Mouse (Mus musculus) myocyte (in vitro differentiated cells): ENCODE data around the gene Vps13c. TPM values are rescaled to one million over a fixed set of nuclear protein-coding genes. Genes with fewer than 3 reads are reported as not detected.

Experiments
- H3K27me3 ChIP-seq: one replicate; pipeline ENCODE4 v1.6.1; 2011; ENCODE audit not compliant: control insufficient read depth, insufficient read depth, insufficient read length
- H3K36me3 ChIP-seq: one replicate; pipeline ENCODE4 v1.6.1; 2011; ENCODE audit not compliant: control insufficient read depth, insufficient read depth
- H3K4me2 ChIP-seq: one replicate; pipeline ENCODE4 v1.6.1; 2011; ENCODE audit warnings: low read depth, control low read depth
- H3K4me3 ChIP-seq: one replicate; pipeline ENCODE4 v1.5.1; 2011; ENCODE audit warnings: mild to moderate bottlenecking, control low read depth, moderate library complexity
- H3K79me2 ChIP-seq: one replicate; pipeline ENCODE4 v1.6.1; 2011; ENCODE audit not compliant: control insufficient read depth, insufficient read depth
- H3ac ChIP-seq: one replicate; pipeline ENCODE4 v1.6.1; 2011; ENCODE audit not compliant: control insufficient read depth, insufficient read length
- CEBPB ChIP-seq: IDR thresholded peaks from 2 replicates; pipeline ENCODE4 v1.6.1; 2011; ENCODE audit warnings: mild to moderate bottlenecking, moderate library complexity; ENCODE audit not compliant: poor library complexity, insufficient read depth, severe bottlenecking
- E2F4 ChIP-seq: IDR thresholded peaks from one replicate; pipeline ENCODE4 v1.6.1; 2011; ENCODE audit warnings: mild to moderate bottlenecking, control low read depth, moderate library complexity; ENCODE audit not compliant: insufficient read depth
- MAX ChIP-seq: IDR thresholded peaks from one replicate; pipeline ENCODE4 v1.6.1; 2011; ENCODE audit warnings: low read depth, mild to moderate bottlenecking, control low read depth
- MYOD1 ChIP-seq, 3 experiments: IDR thresholded peaks; one replicate each; pipeline ENCODE4 v1.6.1; 2011; ENCODE audit warnings: control low read depth in 2 of 3, low read depth in 2 of 3, mild to moderate bottlenecking in 2 of 3, moderate library complexity in 1 of 3; ENCODE audit not compliant: insufficient read length in 2 of 3, control insufficient read depth in 1 of 3
- MYOG ChIP-seq, 3 experiments: IDR thresholded peaks; one replicate each; pipeline ENCODE4 v1.6.1; 2011; ENCODE audit warnings: control low read depth in 2 of 3, low read depth in 2 of 3, mild to moderate bottlenecking in 2 of 3; ENCODE audit not compliant: insufficient read length in 2 of 3, control insufficient read depth in 1 of 3, insufficient read depth in 1 of 3
- POLR2A ChIP-seq: IDR thresholded peaks from one replicate; pipeline ENCODE4 v1.6.1; 2011; ENCODE audit warnings: low read depth, mild to moderate bottlenecking, control low read depth, moderate library complexity; ENCODE audit not compliant: insufficient read length
- POLR2AphosphoS2 ChIP-seq: IDR thresholded peaks from one replicate; pipeline ENCODE4 v1.6.1; 2011; ENCODE audit warnings: low read depth, control low read depth; ENCODE audit not compliant: insufficient read length
- REST ChIP-seq: IDR thresholded peaks from one replicate; pipeline ENCODE4 v1.6.1; 2011; ENCODE audit warnings: mild to moderate bottlenecking, control low read depth, moderate library complexity; ENCODE audit not compliant: insufficient read depth, insufficient read length
- SRF ChIP-seq: IDR thresholded peaks from one replicate; pipeline ENCODE4 v1.6.1; 2011; ENCODE audit warnings: low read depth; ENCODE audit not compliant: control insufficient read depth, insufficient read length
- TCF12 ChIP-seq: IDR thresholded peaks from one replicate; pipeline ENCODE4 v1.6.1; 2011; ENCODE audit warnings: mild to moderate bottlenecking, control low read depth; ENCODE audit not compliant: poor library complexity, insufficient read depth, severe bottlenecking
- TCF3 ChIP-seq: IDR thresholded peaks from one replicate; pipeline ENCODE4 v1.6.1; 2011; ENCODE audit warnings: low read depth, control low read depth; ENCODE audit not compliant: insufficient read length
- USF1 ChIP-seq: IDR thresholded peaks from one replicate; pipeline ENCODE4 v1.6.1; 2011; ENCODE audit warnings: low read depth, mild to moderate bottlenecking, control low read depth, moderate library complexity
- polyA plus RNA-seq: library from polyadenylated mRNA; unstranded; fragments of >200 nt; fragmentation: generic; extraction: Trizol; gene quantifications from one replicate; pipeline ENCODE4 v1.2.1, GENCODE M21; 2012; ENCODE audit warnings: missing spikeins

Vps13c gene
- polyA plus RNA-seq, 1 experiment, result 7.3 TPM

DNA sequence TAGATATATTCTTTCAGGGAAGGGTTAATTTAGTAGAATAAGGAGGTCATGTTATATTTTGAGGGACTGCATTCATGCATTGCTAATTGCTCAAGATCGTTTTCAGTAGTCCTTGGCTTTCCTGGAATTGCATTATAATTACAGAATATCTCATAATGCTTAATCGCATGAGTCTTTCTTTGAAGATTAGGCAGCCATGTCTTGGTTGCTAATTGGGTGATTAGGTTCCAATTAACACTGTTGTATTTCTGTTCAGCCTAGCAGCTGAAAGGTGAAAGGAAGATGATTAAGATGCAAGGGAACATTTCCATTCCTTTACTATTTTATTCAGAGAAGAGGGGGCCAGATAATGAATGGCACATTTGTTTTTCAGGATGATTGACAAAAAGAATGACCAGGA, 97.1 kb downstream of the Vps13c start:
- H3K36me3 ChIP-seq, result peaks cover 8% of the 10 kb centered on the region
- H3K4me2 ChIP-seq, result no peak overlapping the region
- TF ChIP-seq MYOG (IDR thresholded peaks at IDR 0.05; ENCODE audit: control insufficient read depth in 1 of 3, insufficient read depth in 1 of 3, insufficient read length in 2 of 3, low read depth in 2 of 3), result no peak
- no peak overlapping the region for H3K4me3 ChIP-seq
- H3K27me3 ChIP-seq, result no peaks in the 10 kb centered on the region
- H3ac ChIP-seq, result no peak overlapping the region
- H3K79me2 ChIP-seq, result no peaks in the 10 kb centered on the region

DNA sequence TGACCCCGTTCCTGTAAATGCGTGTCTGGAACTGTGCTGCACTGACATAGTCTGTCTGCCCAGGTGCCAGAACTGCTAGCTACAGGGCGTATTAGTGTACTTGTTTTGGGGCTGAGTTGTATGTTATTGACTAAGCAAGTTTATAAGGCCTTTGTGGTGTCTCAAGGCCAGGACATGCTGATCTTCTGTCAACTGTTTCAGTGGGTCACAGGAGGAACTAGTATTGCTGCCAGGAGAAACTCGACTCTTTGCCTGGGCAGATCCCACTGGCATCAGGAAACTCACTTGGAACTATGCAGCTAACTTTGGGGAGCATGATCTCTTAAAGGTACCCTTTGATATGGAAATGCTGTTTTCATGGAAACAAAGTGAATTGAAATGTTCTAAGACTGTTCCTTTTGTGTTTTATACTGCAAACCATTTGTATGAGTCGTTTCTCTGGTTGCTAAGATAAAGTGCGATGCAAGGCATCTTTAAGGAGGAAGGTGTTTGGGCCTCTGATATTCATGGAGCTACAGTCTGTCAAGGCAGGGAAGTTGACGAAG, 115.3 kb downstream of the Vps13c start:
- no peak overlapping the region for H3K4me2 ChIP-seq
- H3K4me3 ChIP-seq, result no peak overlapping the region
- no peaks in the 10 kb centered on the region for H3K27me3 ChIP-seq
- H3ac ChIP-seq, result no peak overlapping the region
- TF ChIP-seq POLR2A (no peak), TCF3 (no peak), E2F4 (no peak), MYOG (IDR thresholded peaks at IDR 0.05; ENCODE audit: control insufficient read depth in 1 of 3, insufficient read depth in 1 of 3, insufficient read length in 2 of 3, low read depth in 2 of 3) (no peak), CEBPB (no peak), TCF12 (no peak), MAX (no peak), MYOD1 (IDR thresholded peaks at IDR 0.05; ENCODE audit: control insufficient read depth in 1 of 3, insufficient read length in 2 of 3, low read depth in 2 of 3) (no peak), POLR2AphosphoS2 (no peak), REST (no peak), USF1 (no peak), SRF (no peak)
- H3K36me3 ChIP-seq, result peaks cover 22% of the 10 kb centered on the region
- no peaks in the 10 kb centered on the region for H3K79me2 ChIP-seq

DNA sequence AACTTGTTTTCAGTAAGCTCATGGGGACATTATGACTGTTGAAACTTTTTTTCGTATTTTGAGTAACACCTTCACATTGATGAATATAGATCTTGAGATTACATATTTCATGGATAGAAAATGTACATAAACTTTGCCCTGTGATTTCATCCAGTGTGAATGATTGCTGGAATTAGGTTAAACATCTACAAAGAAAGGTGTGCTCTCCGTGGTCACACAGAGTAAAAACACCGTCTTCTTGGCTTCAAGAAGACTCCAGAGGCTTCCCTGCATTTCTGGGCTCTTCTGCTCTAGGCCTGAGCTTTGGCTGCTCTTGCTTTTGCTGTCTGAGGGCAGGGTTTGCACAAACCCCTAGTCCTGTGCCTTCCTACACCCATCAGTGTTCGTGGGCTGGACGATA, 121.8 kb downstream of the Vps13c start:
- H3ac ChIP-seq, result no peak overlapping the region
- TF ChIP-seq POLR2A (no peak), SRF (no peak), USF1 (no peak)
- H3K27me3 ChIP-seq, result no peaks in the 10 kb centered on the region
- H3K4me3 ChIP-seq, result no peak overlapping the region
- no peak overlapping the region for H3K4me2 ChIP-seq
- no peaks in the 10 kb centered on the region for H3K79me2 ChIP-seq
- peaks cover 13% of the 10 kb centered on the region for H3K36me3 ChIP-seq

DNA sequence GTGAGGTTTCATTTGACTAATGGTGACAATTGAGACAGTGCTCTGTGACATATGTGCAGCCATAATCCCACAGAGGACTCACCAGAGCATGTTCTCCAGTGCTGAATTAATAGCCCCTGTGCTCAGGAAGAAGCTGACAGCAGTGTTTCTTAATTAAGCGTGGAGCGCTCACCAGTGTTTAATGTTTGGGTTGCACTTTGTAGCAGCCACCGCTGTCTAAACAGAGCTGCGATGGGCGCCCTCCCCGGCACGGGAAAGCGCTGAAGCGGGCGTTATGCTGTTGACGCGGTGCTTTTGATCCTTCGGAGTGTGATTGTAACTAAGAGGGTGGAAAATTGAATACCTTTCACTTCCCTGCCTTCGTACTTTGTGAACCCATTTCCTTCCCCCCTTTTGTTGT, 125.7 kb downstream of the Vps13c start:
- no peaks in the 10 kb centered on the region for H3K27me3 ChIP-seq
- no peaks in the 10 kb centered on the region for H3K79me2 ChIP-seq
- no peak overlapping the region for H3K4me2 ChIP-seq
- H3K36me3 ChIP-seq, result peaks cover 17% of the 10 kb centered on the region
- no peak overlapping the region for H3ac ChIP-seq
- no peak for TF ChIP-seq MAX
- no peak for TF ChIP-seq SRF
- no peak for TF ChIP-seq MYOG (IDR thresholded peaks at IDR 0.05; ENCODE audit: control insufficient read depth in 1 of 3, insufficient read depth in 1 of 3, insufficient read length in 2 of 3, low read depth in 2 of 3)
- TF ChIP-seq MYOD1 (IDR thresholded peaks at IDR 0.05; ENCODE audit: control insufficient read depth in 1 of 3, insufficient read length in 2 of 3, low read depth in 2 of 3), result no peak
- TF ChIP-seq TCF3, result no peak
- TF ChIP-seq CEBPB, result no peak
- TF ChIP-seq TCF12, result no peak
- no peak for TF ChIP-seq USF1
- no peak for TF ChIP-seq E2F4
- no peak for TF ChIP-seq REST
- no peak for TF ChIP-seq POLR2A
- TF ChIP-seq POLR2AphosphoS2, result no peak
- H3K4me3 ChIP-seq, result no peak overlapping the region

DNA sequence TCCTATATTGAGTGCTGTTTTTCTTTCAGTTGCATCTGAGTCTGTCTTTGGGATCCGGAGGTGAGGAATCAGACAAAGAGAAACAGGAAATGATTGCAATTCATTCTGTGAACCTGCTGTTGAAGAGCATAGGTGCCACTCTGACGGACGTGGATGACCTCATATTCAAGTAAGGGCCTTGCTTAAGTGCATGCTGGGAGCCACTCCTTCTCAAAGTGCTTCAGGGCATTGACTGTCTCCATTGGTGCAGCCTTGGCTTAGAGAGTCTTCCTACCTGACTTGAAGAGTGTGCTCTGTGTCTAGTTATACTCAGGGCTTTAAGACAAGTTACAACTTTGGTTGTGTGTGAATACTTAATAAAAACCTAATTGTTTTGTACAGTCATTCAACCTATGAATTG, 126.8 kb downstream of the Vps13c start:
- no peak overlapping the region for H3ac ChIP-seq
- H3K4me3 ChIP-seq, result no peak overlapping the region
- H3K79me2 ChIP-seq, result no peaks in the 10 kb centered on the region
- H3K36me3 ChIP-seq, result peaks cover 14% of the 10 kb centered on the region
- no peaks in the 10 kb centered on the region for H3K27me3 ChIP-seq
- TF ChIP-seq TCF3, result no peak
- TF ChIP-seq MAX, result no peak
- no peak overlapping the region for H3K4me2 ChIP-seq

DNA sequence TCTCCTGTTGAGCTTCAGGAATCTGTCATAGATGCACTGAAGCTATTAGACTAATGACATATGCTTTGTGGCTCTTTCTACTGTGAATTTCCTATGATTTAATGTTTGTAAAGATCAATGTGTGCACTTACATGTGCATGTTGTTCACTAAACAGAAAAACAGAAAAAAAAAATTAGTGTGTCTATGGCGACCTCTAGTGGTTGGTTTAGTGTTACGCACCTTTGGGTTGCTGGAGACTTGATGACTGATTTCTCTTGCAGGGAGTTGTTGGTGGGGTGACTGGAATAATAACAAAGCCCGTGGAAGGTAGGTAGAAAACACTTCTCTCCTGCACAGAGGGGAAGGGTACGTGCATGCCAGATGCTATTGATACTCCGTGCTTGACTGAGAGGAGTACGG, 133.3 kb downstream of the Vps13c start:
- H3K4me3 ChIP-seq, result no peak overlapping the region
- H3ac ChIP-seq, result no peak overlapping the region
- peaks cover 5% of the 10 kb centered on the region for H3K36me3 ChIP-seq
- H3K27me3 ChIP-seq, result no peaks in the 10 kb centered on the region
- no peaks in the 10 kb centered on the region for H3K79me2 ChIP-seq
- H3K4me2 ChIP-seq, result no peak overlapping the region
- TF ChIP-seq POLR2AphosphoS2 (no peak), SRF (no peak), MYOG (IDR thresholded peaks at IDR 0.05; ENCODE audit: control insufficient read depth in 1 of 3, insufficient read depth in 1 of 3, insufficient read length in 2 of 3, low read depth in 2 of 3) (no peak), USF1 (no peak), MAX (no peak), E2F4 (no peak), TCF3 (no peak), CEBPB (no peak), POLR2A (no peak), MYOD1 (IDR thresholded peaks at IDR 0.05; ENCODE audit: control insufficient read depth in 1 of 3, insufficient read length in 2 of 3, low read depth in 2 of 3) (no peak)
